Mouse (Mus musculus): ENCODE data around the gene Macf1.

DNA sequence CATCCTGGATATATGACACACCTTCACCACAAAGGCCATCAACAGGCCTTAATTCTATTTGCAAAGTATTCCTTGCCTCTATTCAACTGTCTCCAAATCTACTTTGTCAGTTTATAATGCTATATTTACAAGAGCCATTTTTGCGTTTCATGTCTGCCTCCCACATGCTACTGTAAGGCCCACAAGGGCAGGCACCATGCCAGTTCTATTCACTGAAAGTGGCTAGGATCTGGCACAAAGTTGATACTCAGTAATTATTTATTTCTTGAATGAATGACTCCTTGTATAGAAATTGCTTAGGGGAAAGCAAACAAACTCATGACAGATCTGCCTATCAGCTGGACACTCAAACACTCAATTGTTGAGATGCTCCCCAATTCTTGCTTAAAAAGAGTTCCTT is 280.1 kb downstream of the Macf1 start:
- no peak for TF ChIP-seq POLR2A (IDR thresholded peaks at IDR 0.05; ENCODE audit: low read depth, low read length)
- TF ChIP-seq CTCF (conservative IDR thresholded peaks at IDR 0.05; ENCODE audit: insufficient read depth, insufficient read length, low read depth, low read length) = no peak
